Mouse (Mus musculus) urinary bladder, adult 2 months (tissue): ENCODE data around the gene Mbl1. TPM values are rescaled to one million over a fixed set of nuclear protein-coding genes. Genes with fewer than 3 reads are reported as not detected.

Source experiments
- DNase-seq: peaks from one replicate; pipeline ENCODE4 v3.0.0; 2022; ENCODE audit warnings: low spot score
- polyA plus RNA-seq: library from polyadenylated mRNA; depleted of rRNA; stranded (reverse); fragments of >200 nt; gene quantifications from 2 replicates; pipeline ENCODE4 v1.2.3, GENCODE M21; 2012; rRNA removed

The Mbl1 gene
- polyA plus RNA-seq, 1 experiment = not detected

DNA sequence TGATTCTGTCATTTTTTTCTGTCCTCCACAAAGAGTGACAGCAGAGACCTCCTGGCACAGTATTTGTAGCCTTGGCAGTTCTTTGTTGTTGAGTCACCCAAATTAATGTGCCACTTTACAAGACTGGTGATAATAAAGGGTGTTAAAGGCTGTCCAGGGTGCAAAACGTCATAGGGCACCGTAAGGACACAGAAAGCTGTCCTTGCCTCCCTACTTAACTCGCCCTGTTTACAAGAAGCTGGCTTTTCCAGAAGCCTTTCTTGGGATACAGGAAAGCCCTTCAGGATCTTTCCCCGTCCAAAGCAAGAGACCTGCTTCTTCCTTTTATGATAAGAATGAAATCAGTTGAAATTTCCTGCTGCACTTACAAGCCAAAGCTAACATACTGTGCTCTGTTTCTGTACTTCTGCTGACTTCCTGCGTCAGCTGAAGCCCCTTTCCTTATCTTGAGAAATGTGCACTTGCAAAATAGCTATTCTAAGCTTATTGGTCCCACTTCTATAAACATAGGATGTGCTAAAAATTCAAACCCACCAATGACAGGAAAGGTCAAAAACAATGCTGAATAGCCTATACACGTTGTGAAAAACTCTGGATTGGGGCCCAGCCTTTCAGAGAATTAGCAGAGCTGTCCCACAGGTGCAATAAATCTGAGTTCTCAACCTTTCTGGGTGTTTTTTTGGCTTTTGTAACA is 46.9 kb downstream of the Mbl1 start:
- no peak for DNase-seq

Other genes with a start within 250 kb of the Mbl1 start
- 55.9 and 58.9 TPM in 2 replicates for gene Tspan14, start 184.7 kb upstream of the Mbl1 start, polyA plus RNA-seq
- 52.2 and 61.9 TPM in 2 replicates for gene Fam213a, start 137.7 kb upstream of the Mbl1 start, polyA plus RNA-seq
- gene Dydc2, start 82.2 kb upstream of the Mbl1 start, polyA plus RNA-seq = not detected in 2 replicates
- not detected in 2 replicates for gene Dydc1, start 78.5 kb upstream of the Mbl1 start, polyA plus RNA-seq
- not detected in 2 replicates for gene Mat1a, start 46.4 kb upstream of the Mbl1 start, polyA plus RNA-seq
- gene Sftpa1, start 19.7 kb upstream of the Mbl1 start, polyA plus RNA-seq = not detected in 2 replicates
- gene Sftpd, start 33.7 kb downstream of the Mbl1 start, polyA plus RNA-seq = not detected in 2 replicates
- not detected in 2 replicates for gene Gm2832, start 127.3 kb downstream of the Mbl1 start, polyA plus RNA-seq
- not detected in 2 replicates for gene Gm5798, start 197.2 kb downstream of the Mbl1 start, polyA plus RNA-seq
- gene Gm7945, start 234.9 kb downstream of the Mbl1 start, polyA plus RNA-seq = not detected in 2 replicates